Mouse (Mus musculus) hindbrain, embryonic 11.5 days (tissue): ENCODE results near the gene Ptprr. TPM values are rescaled to one million over a fixed set of nuclear protein-coding genes. Genes with fewer than 3 reads are reported as not detected.

Experiments used
- ATAC-seq: fragments of 200-750 bp; cut with Nextera tagmentation; 2 replicates; pipeline ENCODE4 v1.8.0; 2017; ENCODE audit warnings: mild to moderate bottlenecking, moderate TSS enrichment, moderate library complexity; ENCODE audit not compliant: low FRiP score
- DNase-seq: peaks from one replicate; pipeline ENCODE4 v3.0.0-alpha.2; 2015; ENCODE audit warnings: low spot score
- H3K27ac ChIP-seq: fragments of 300-500 bp; sonication (generic); 2 replicates; pipeline ENCODE4 v1.5.1; 2014; ENCODE audit warnings: mild to moderate bottlenecking, low read depth, low read length
- H3K27me3 ChIP-seq: fragments of 300-500 bp; sonication (generic); 2 replicates; pipeline ENCODE4 v1.6.1; 2014; ENCODE audit warnings: mild to moderate bottlenecking, low read length, moderate library complexity, mixed read lengths; ENCODE audit not compliant: control insufficient read depth, insufficient read depth
- H3K36me3 ChIP-seq: fragments of 300-500 bp; sonication (generic); 2 replicates; pipeline ENCODE4 v1.6.1; 2014; ENCODE audit warnings: mild to moderate bottlenecking, low read length, moderate library complexity, mixed read lengths; ENCODE audit not compliant: control insufficient read depth, insufficient read depth
- H3K4me1 ChIP-seq: fragments of 300-500 bp; sonication (generic); replicated peaks from 2 replicates; pipeline ENCODE4 v1.6.1; 2014; ENCODE audit warnings: low read length, mixed read lengths; ENCODE audit not compliant: control insufficient read depth, insufficient read depth
- H3K4me2 ChIP-seq: fragments of 300-500 bp; sonication (generic); replicated peaks from 2 replicates; pipeline ENCODE4 v1.6.1; 2014; ENCODE audit warnings: mild to moderate bottlenecking, low read depth, low read length
- H3K4me3 ChIP-seq: fragments of 300-500 bp; sonication (generic); 2 replicates; pipeline ENCODE4 v1.5.1; 2014; ENCODE audit warnings: low read depth, low read length
- H3K9ac ChIP-seq: fragments of 300-500 bp; sonication (generic); 2 replicates; pipeline ENCODE4 v1.6.1; 2014; ENCODE audit warnings: low read depth, low read length
- H3K9me3 ChIP-seq: fragments of 300-500 bp; sonication (generic); 2 replicates; pipeline ENCODE4 v1.6.1; 2016; ENCODE audit warnings: low read length; ENCODE audit not compliant: control insufficient read depth
- WGBS: fragments of 180-500 bp; shearing (Covaris S2); extraction: QIAGEN DNeasy Blood & Tissue Kit; methylation state at CpG from one replicate; pipeline ENCODE4 v1.1.7; 2014; 5-methylcytosine and 5-hydroxymethylcytosine counted together
- polyA plus RNA-seq: library from polyadenylated mRNA; unstranded; fragments of >200 nt; fragmentation: Nextera tagmentation; extraction: Ambion mirVana; gene quantifications from 2 replicates; pipeline ENCODE4 v1.2.1, GENCODE M21; 2014

The Ptprr gene
- polyA plus RNA-seq, 1 experiment from 2014 or later = 2.0 TPM

- H3K36me3 ChIP-seq = no peaks in the 10 kb centered on the region
- WGBS = 9% methylated on average over 20 of the region's 20 CpGs
- peak; percentile 15; the same call in 1 of the 2 replicates for ATAC-seq
These were observed 1.3 kb downstream of the Ptprr start for GRCm38 (mm10) chr10:116019086-116019860.

DNA sequence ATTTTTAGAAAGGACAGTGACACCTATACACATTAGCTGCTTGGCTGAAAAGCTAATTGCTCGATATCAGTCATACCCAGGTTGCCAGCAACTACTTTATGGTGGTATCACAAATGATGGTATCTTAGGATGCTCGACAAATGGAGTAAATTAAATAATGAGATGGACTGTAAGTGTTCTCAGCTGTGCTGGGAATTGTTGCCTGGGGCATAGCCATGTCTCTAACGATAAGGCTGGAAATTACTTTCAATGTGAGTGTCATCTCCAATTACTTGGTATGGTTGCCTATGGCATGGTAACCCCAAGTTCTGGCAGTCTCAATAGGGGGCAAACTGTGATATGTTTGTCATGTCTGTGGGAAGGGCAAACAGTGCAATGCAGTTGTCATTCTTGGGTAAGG lies 3.1 kb downstream of the Ptprr start:
- DNase-seq = peak; percentile 3
- Histone ChIP-seq H3K36me3 (no peaks in the 10 kb centered on the region), H3K9me3 (no peaks in the 10 kb centered on the region), H3K27ac (no peak overlapping the region), H3K9ac (no peak overlapping the region), H3K4me1 (no peaks in the 10 kb centered on the region; the same call in none of the 2 replicates), H3K27me3 (no peaks in the 10 kb centered on the region), H3K4me2 (no peak overlapping the region), H3K4me3 (no peak overlapping the region)
- WGBS = 72% methylated on average over 3 of the region's 3 CpGs
- ATAC-seq = no peak

More at GRCm38 (mm10) chr10:116019086-116019860, 1.3 kb downstream of the Ptprr start:
- peak; percentile 62 for DNase-seq
- H3K9me3 ChIP-seq = no peaks in the 10 kb centered on the region
- peak overlapping the region; percentile 81 for H3K4me2 ChIP-seq
- H3K27ac ChIP-seq = no peak overlapping the region
- H3K9ac ChIP-seq = peak overlapping the region; percentile 50; the same call in 1 of the 2 replicates
- H3K4me3 ChIP-seq = peak overlapping the region; percentile 54
- H3K4me1 ChIP-seq = no peaks in the 10 kb centered on the region; the same call in none of the 2 replicates
- H3K27me3 ChIP-seq = no peaks in the 10 kb centered on the region

DNA sequence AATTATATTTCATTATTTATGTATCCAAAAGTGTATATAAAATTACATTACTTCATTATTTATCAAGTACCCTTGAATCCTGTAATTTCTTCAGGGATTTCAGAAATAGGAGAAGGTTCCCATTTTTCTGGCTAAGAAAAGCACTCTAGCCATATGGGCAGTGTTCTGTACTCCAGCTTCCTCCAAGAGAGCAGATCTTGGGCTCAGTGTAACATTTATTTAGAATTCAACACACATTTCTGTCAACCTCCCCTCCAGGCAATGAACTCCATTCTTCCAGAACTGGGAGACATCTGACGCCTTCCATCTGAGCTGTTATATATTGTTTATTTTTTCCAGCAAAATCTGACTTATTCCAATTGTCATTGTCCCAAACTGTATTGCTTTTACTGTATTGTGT lies 20.1 kb downstream of the Ptprr start:
- Histone ChIP-seq H3K27me3 (no peaks in the 10 kb centered on the region), H3K9me3 (no peaks in the 10 kb centered on the region), H3K4me3 (no peak overlapping the region), H3K9ac (no peak overlapping the region), H3K36me3 (no peaks in the 10 kb centered on the region), H3K4me2 (no peak overlapping the region), H3K27ac (no peak overlapping the region), H3K4me1 (no peaks in the 10 kb centered on the region)
- 92% methylated on average over 1 of the region's 1 CpGs for WGBS
- DNase-seq (no peak), ATAC-seq (no peak)

DNA sequence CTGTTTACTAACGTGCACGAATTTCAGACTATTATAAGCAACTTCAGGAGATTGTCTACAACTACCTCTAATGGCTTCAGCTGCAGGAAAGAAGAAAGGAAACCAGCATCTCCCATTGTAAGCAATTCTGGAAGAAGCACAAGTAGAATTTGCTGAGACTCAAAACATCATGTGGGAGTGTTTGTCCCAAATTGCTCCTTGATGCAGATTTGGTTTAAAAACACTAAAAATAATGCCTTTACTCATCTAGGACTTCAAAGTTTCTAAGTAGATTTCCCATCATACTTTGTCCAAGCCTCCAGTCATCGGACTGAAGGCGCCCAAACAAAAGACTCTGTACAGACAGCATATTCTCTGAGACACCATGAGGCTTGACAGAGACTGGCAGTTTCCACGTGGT lies 57.9 kb downstream of the Ptprr start:
- H3K9me3 ChIP-seq = no peaks in the 10 kb centered on the region
- ATAC-seq (no peak), DNase-seq (no peak)
- no peak overlapping the region for H3K9ac ChIP-seq
- no peak overlapping the region for H3K4me2 ChIP-seq
- no peaks in the 10 kb centered on the region for H3K4me1 ChIP-seq
- WGBS = 86% methylated on average over 5 of the region's 5 CpGs
- no peak overlapping the region for H3K27ac ChIP-seq
- no peaks in the 10 kb centered on the region for H3K27me3 ChIP-seq
- H3K4me3 ChIP-seq = no peak overlapping the region
- H3K36me3 ChIP-seq = no peaks in the 10 kb centered on the region

DNA sequence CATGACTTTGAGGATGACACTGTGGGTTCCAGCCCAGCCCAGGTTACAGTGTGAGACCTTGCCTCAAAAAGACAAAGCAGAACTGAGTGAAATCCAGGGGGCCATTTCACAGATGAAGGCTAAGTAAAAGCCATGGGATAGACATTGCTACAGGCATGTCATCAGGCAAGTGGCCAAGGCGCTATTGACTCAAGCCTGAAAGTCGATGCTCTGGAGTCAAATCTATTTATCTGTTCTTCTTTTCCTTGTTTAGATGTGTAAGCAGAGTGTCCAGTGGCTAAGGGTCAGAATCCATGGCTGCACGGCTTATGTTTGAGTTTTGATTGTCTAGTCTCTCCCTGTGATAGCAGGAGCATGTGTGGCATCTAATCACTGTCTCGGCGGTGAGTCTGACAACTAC lies 60.6 kb downstream of the Ptprr start:
- Histone ChIP-seq H3K9me3 (no peaks in the 10 kb centered on the region), H3K27ac (no peak overlapping the region), H3K9ac (no peak overlapping the region), H3K36me3 (no peaks in the 10 kb centered on the region), H3K4me2 (no peak overlapping the region), H3K27me3 (no peaks in the 10 kb centered on the region), H3K4me3 (no peak overlapping the region), H3K4me1 (no peaks in the 10 kb centered on the region)
- WGBS = 84% methylated on average over 5 of the region's 5 CpGs
- DNase-seq (no peak), ATAC-seq (no peak)

GRCm38 (mm10) chr10:116079396-116079795 lies 61.4 kb downstream of the Ptprr start:
- H3K9me3 ChIP-seq = no peaks in the 10 kb centered on the region
- ATAC-seq = no peak
- no peak overlapping the region for H3K4me3 ChIP-seq
- WGBS = 38% methylated on average over 7 of the region's 7 CpGs
- no peak overlapping the region for H3K9ac ChIP-seq
- no peaks in the 10 kb centered on the region for H3K4me1 ChIP-seq
- no peaks in the 10 kb centered on the region for H3K36me3 ChIP-seq
- H3K27ac ChIP-seq = no peak overlapping the region
- H3K4me2 ChIP-seq = no peak overlapping the region
- no peaks in the 10 kb centered on the region for H3K27me3 ChIP-seq
- no peak for DNase-seq

DNA sequence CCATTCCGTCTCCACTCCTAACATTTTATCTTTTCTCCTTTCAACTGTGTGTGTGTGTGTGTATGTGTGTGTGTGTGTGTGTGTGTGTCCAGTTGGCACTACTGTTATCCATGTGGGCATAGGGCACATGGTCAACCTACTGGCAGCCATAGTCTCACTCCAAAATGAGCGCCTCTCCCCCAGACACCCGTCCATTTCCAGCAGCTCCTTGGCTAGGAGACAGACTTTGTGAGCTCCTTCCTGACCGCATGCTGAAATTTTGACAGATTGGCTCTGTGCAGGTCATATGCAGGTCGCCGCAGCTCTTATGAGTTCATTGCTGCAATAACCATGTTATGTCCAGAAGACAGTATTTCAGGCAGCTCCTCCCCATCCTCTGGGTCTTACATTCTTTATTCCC lies 62.8 kb downstream of the Ptprr start:
- ATAC-seq (no peak), DNase-seq (no peak)
- no peaks in the 10 kb centered on the region for H3K4me1 ChIP-seq
- no peak overlapping the region for H3K9ac ChIP-seq
- no peaks in the 10 kb centered on the region for H3K9me3 ChIP-seq
- no peaks in the 10 kb centered on the region for H3K36me3 ChIP-seq
- H3K4me2 ChIP-seq = no peak overlapping the region
- H3K4me3 ChIP-seq = no peak overlapping the region
- no peak overlapping the region for H3K27ac ChIP-seq
- H3K27me3 ChIP-seq = no peaks in the 10 kb centered on the region
- 85% methylated on average over 6 of the region's 6 CpGs for WGBS

DNA sequence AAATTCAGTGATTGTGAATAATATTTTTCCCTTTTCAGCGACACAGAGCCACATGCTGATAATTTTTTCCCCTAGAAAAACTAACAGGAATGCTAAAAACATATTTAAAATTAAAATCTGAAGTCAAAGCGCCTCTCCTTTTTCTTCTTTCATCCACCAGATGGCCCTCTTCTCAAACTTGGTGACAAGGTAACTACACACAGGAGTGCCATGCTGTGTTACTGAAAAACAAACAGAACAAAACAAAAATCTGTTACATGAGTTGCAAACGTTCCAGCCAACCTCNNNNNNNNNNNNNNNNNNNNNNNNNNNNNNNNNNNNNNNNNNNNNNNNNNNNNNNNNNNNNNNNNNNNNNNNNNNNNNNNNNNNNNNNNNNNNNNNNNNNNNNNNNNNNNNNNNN lies 66.0 kb downstream of the Ptprr start:
- Histone ChIP-seq H3K4me1 (no peaks in the 10 kb centered on the region), H3K36me3 (no peaks in the 10 kb centered on the region)
- DNase-seq = peak; percentile 36

DNA sequence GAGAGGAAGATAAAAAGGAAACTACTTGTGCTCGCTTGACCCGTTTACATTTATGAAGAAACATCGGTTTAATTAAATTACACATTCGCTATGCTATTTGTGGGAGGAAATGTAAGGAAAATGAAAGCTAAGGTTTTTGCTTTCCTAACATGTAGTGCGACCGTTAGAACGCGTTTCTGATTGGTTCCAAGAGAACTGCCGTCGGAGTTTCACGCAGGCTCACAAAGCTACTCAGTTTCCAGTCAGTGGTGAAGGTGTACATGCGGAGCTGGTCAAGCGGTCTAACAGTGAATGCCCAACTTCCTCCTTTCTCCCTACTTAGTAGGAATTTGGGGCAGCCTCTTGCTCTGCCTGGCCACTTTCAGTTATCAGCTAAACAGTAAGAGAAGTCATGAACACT lies 78.5 kb downstream of the Ptprr start:
- WGBS = 93% methylated on average over 13 of the region's 13 CpGs
- Histone ChIP-seq H3K9ac (no peak overlapping the region), H3K4me3 (no peak overlapping the region), H3K27me3 (no peaks in the 10 kb centered on the region), H3K27ac (no peak overlapping the region), H3K36me3 (no peaks in the 10 kb centered on the region), H3K4me1 (no peaks in the 10 kb centered on the region), H3K4me2 (no peak overlapping the region), H3K9me3 (no peaks in the 10 kb centered on the region)
- DNase-seq (no peak), ATAC-seq (no peak)

More for the DNA sequence above, 66.0 kb downstream of the Ptprr start:
- Histone ChIP-seq H3K27me3 (no peaks in the 10 kb centered on the region), H3K4me2 (no peak overlapping the region), H3K9ac (no peak overlapping the region), H3K9me3 (no peaks in the 10 kb centered on the region), H3K4me3 (no peak overlapping the region), H3K27ac (no peak overlapping the region)
- ATAC-seq = no peak
- 26% methylated on average over 3 of the region's 3 CpGs for WGBS
